ENCODE assay signal across 10 mouse cellular contexts in the genomic region with DNA sequence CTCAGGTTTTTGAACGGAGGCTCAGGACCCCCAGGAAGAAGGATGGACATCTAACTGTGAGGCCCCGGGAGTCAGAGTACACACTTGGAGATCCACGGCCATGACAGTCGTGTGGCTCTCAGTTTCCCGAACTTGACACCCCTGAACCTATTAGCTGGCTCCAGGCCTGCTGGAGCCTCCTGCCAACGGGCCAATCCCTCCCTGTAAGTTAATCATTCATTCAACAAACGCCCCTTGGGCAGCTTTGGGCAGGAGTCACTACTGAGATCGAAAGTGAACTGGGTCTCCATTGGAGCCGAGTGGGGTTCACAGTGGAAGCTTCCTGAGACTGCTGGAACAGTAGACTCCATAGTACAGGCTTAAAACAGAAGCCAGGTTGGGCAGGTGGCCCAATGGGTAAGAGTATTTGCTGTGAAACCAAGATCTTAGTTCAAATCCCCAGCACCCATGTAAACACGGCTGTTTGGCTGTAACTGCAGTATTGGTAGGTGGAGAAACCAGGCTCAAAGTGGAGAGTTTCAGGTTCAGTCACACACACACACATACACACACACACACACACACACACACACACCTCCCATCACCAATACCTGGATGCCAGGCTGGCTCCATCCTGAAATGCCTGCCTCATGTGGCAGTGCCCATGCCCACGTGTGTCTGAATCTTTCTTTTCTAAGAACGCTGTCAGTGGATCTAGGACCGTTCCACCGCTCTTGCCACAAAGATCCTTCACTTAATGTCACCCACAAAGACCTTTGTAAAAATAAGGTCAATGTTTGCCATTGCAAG. TPM values are rescaled to one million over a fixed set of nuclear protein-coding genes. Genes with fewer than 3 reads are reported as not detected.
A peak's percentile ranks its signal among the peaks of the same experiment; 100 is the strongest.
DNase-seq lines count a peak whose midpoint lies in the region; ATAC-seq lines count a peak whose summit lies in the region.
"Had no signal": no experiment of that assay in that cellular context is flagged by ENCODE, and none has a peak within 500 bp of the region (broad histone marks: within the 10 kb centered on the region; RNA-seq: fewer than 3 reads in every experiment).

No protein-coding gene starts in this region.

- 78% methylated on average over 14 of the region's 14 CpGs for WGBS in heart, embryonic 12.5 days
- WGBS in midbrain, embryonic 13.5 days, result 86% methylated on average over 14 of the region's 14 CpGs

- peaks cover 49% of the 10 kb centered on the region for H3K4me1 ChIP-seq in heart, embryonic 12.5 days (replicated peaks)
- peaks cover 36% of the 10 kb centered on the region for H3K4me1 ChIP-seq in midbrain, embryonic 13.5 days (replicated peaks)

- H3K4me2 ChIP-seq in heart, embryonic 12.5 days, result no peak overlapping the region
- H3K4me2 ChIP-seq in midbrain, embryonic 13.5 days (replicated peaks), result no peak overlapping the region

- no peaks in the 10 kb centered on the region for H3K9me3 ChIP-seq in heart, embryonic 12.5 days (replicated peaks)
- no peaks in the 10 kb centered on the region for H3K9me3 ChIP-seq in midbrain, embryonic 13.5 days

- no peak overlapping the region for H3K9ac ChIP-seq in heart, embryonic 12.5 days
- H3K9ac ChIP-seq in midbrain, embryonic 13.5 days (replicated peaks), result no peak overlapping the region

- no peaks in the 10 kb centered on the region for H3K36me3 ChIP-seq in heart, embryonic 12.5 days
- no peaks in the 10 kb centered on the region for H3K36me3 ChIP-seq in midbrain, embryonic 13.5 days

- peaks cover 62% of the 10 kb centered on the region for H3K27me3 ChIP-seq in heart, embryonic 12.5 days (replicated peaks)
- H3K27me3 ChIP-seq in midbrain, embryonic 13.5 days, result peaks cover 7% of the 10 kb centered on the region

- no peak overlapping the region for H3K4me3 ChIP-seq in heart, embryonic 12.5 days
- H3K4me3 ChIP-seq in midbrain, embryonic 13.5 days (replicated peaks), result no peak overlapping the region

- peak overlapping the region; percentile 25 for H3K27ac ChIP-seq in heart, embryonic 12.5 days (ENCODE audit: poor library complexity, severe bottlenecking)
- H3K27ac ChIP-seq in midbrain, embryonic 13.5 days, result peak overlapping the region; percentile 91; the same call in 1 of the 2 replicates

- no peak for ATAC-seq in heart, embryonic 12.5 days (ENCODE audit: insufficient number of reproducible peaks, low FRiP score)
- no peak for ATAC-seq in midbrain, embryonic 13.5 days

- DNase-seq in heart, adult 9 months (ENCODE audit: low spot score in 2 of 2), result no peak
- DNase-seq in kidney, postnatal 25 days, result peak; percentile 36 to 65
- DNase-seq in kidney, postnatal 10 days, result no peak
- peak; percentile 50 for DNase-seq in c-Kit-negative CD71-positive TER-119-positive erythroid progenitor cells, embryonic 14.5 days (ENCODE audit: low read depth, low spot score)
- DNase-seq in spleen, adult 12 weeks (ENCODE audit: low spot score), result no peak
- DNase-seq in gastrocnemius, adult 8-10 months (ENCODE audit: low spot score in 2 of 2), result no peak
- DNase-seq: cerebellum, adult 9-11 months; heart, postnatal 10 days had no signal

RNA-seq across cellular contexts. Expression of a gene that starts 20.0 kb away (rescaled TPM):
- polyA plus RNA-seq in heart, embryonic 12.5 days (2016; fragmentation: Nextera tagmentation; extraction: Ambion mirVana), result 6.2 TPM in 2 replicates
- 20.2 and 20.9 TPM in 2 replicates for polyA plus RNA-seq in midbrain, embryonic 13.5 days (2015; fragmentation: Nextera tagmentation; extraction: Ambion mirVana)
- 10 to 100 TPM; 12.3 to 22.0 (median 17.2) TPM for total RNA-seq in gastrocnemius, adult 8-10 months (2022)

RNA-seq across cellular contexts. Expression of a gene that starts 56.4 kb away (rescaled TPM):
- polyA plus RNA-seq in heart, embryonic 12.5 days (2016; fragmentation: Nextera tagmentation; extraction: Ambion mirVana), result 14.4 and 17.3 TPM in 2 replicates
- polyA plus RNA-seq in midbrain, embryonic 13.5 days (2015; fragmentation: Nextera tagmentation; extraction: Ambion mirVana), result 17.9 and 18.7 TPM in 2 replicates
- total RNA-seq in gastrocnemius, adult 8-10 months (2022), result 10 to 100 TPM; 10.5 to 13.1 (median 11.5) TPM

Comparison
In these comparisons a context has a peak if more than half of its experiments do, and no peak if none do; other contexts are left out.
1. DNase-seq: peak in kidney, postnatal 25 days (2 of 2) and c-Kit-negative CD71-positive TER-119-positive erythroid progenitor cells, embryonic 14.5 days (single experiment); none in heart, adult 9 months (0 of 2), kidney, postnatal 10 days (single experiment), spleen, adult 12 weeks (single experiment) and gastrocnemius, adult 8-10 months (0 of 2).